Mouse (Mus musculus): ENCODE measurements around the gene Olfr429. TPM values are rescaled to one million over a fixed set of nuclear protein-coding genes. Genes with fewer than 3 reads are reported as not detected.

The Olfr429 gene
- polyA plus RNA-seq, 1 experiment, result not detected

DNA sequence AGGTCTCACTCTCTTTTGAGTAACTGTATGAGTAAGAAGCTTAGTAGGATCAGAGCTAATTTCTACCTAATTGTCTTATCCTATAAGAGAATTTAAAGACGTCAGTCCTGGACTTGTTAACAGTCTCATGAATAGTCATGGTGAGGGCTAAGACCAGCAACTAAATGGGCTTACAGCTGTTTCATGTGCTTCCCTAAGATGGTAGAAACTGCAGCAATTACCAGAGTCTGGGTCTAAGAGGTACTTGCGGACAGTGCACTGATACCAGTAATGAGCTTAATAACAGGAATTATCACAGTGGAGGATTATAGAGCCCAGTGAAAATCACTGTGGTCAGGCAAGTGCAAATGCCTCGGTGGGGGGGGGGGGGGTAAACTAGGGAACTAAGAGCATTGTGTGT, 47.9 kb downstream of the Olfr429 start:
- no peaks in the 10 kb centered on the region for H3K4me1 ChIP-seq (ENCODE audit: control insufficient read depth)
- no peaks in the 10 kb centered on the region for H3K27me3 ChIP-seq (ENCODE audit: control insufficient read depth)
- no peak overlapping the region for H3K4me3 ChIP-seq (replicated peaks)
- H3K36me3 ChIP-seq (ENCODE audit: control insufficient read depth), result no peaks in the 10 kb centered on the region
- no peak for TF ChIP-seq TAL1 (IDR thresholded peaks at IDR 0.05; ENCODE audit: low read length)
- no peak for TF ChIP-seq GATA1 (IDR thresholded peaks at IDR 0.05; ENCODE audit: low read length)
- H3K9me3 ChIP-seq (ENCODE audit: control insufficient read depth, low read length), result no peaks in the 10 kb centered on the region

Other genes with a start within 250 kb of the Olfr429 start
- not detected in 2 replicates for gene Ifi211, start 171.3 kb upstream of the Olfr429 start, polyA plus RNA-seq (2012)
- not detected in 2 replicates for gene Mndal, start 141.8 kb upstream of the Olfr429 start, polyA plus RNA-seq (2012)
- gene Ifi203, start 141.7 kb upstream of the Olfr429 start, polyA plus RNA-seq (2012), result 0.02 TPM in 1 of 2 replicates, not detected in the other
- gene Ifi202b, start 101.6 kb upstream of the Olfr429 start, polyA plus RNA-seq (2012), result not detected in 2 replicates
- not detected in 2 replicates for gene Ifi205, start 52.5 kb upstream of the Olfr429 start, polyA plus RNA-seq (2012)
- gene Olfr433, start 43.6 kb upstream of the Olfr429 start, polyA plus RNA-seq (2012), result not detected in 2 replicates
- gene Olfr432, start 35.1 kb upstream of the Olfr429 start, polyA plus RNA-seq (2012), result not detected in 2 replicates
- not detected in 2 replicates for gene Olfr430, start 17.7 kb upstream of the Olfr429 start, polyA plus RNA-seq (2012)
- gene Olfr427, start 12.6 kb downstream of the Olfr429 start, polyA plus RNA-seq (2012), result not detected in 2 replicates
- not detected in 2 replicates for gene Olfr231, start 36.8 kb downstream of the Olfr429 start, polyA plus RNA-seq (2012)
- not detected in 2 replicates for gene Olfr424, start 47.2 kb downstream of the Olfr429 start, polyA plus RNA-seq (2012)
- not detected in 2 replicates for gene Olfr420, start 71.3 kb downstream of the Olfr429 start, polyA plus RNA-seq (2012)
- gene Spta1, start 88.4 kb downstream of the Olfr429 start, polyA plus RNA-seq (2012), result 3.5 and 4.1 TPM in 2 replicates
- not detected in 2 replicates for gene Olfr419, start 167.7 kb downstream of the Olfr429 start, polyA plus RNA-seq (2012)
- gene Mptx1, start 246.2 kb downstream of the Olfr429 start, polyA plus RNA-seq (2012), result not detected in 2 replicates